Comparison of ENCODE assay signal across 13 mouse cellular contexts in genomic region chr10:83857794-83858442, GRCm38 (mm10).
A peak's percentile ranks its signal among the peaks of the same experiment; 100 is the strongest.
DNase-seq lines count a peak whose midpoint lies in the region; ATAC-seq and TF ChIP-seq lines count a peak whose summit lies in the region.
"Had no signal": no experiment of that assay in that cellular context is flagged by ENCODE, and none has a peak within 500 bp of the region (broad histone marks: within the 10 kb centered on the region; RNA-seq: fewer than 3 reads in every experiment).

No protein-coding gene starts in this region.

- no peaks in the 10 kb centered on the region; the same call in 1 of the 2 replicates for H3K4me1 ChIP-seq in kidney, adult 2 months (ENCODE audit: control insufficient read depth, insufficient read depth, low read length)
- H3K4me1 ChIP-seq in kidney, embryonic 14.5 days (ENCODE audit: control insufficient read depth, insufficient read depth, low read length): no peaks in the 10 kb centered on the region
- no peaks in the 10 kb centered on the region for H3K4me1 ChIP-seq in cortical plate, adult 2 months (ENCODE audit: control insufficient read depth, insufficient read depth, low read length)
- H3K4me1 ChIP-seq in lung, postnatal 0 days (ENCODE audit: insufficient read depth, low read depth, low read length): peaks cover 4% of the 10 kb centered on the region; the same call in 1 of the 2 replicates
- H3K4me1 ChIP-seq: megakaryocyte, embryonic 14.5 days; neural tube, embryonic 15.5 days had no signal

- 74% methylated on average over 14 of the region's 14 CpGs for WGBS in kidney, adult 2 months
- 68% methylated on average over 14 of the region's 14 CpGs for WGBS in kidney, embryonic 14.5 days
- 47% methylated on average over 14 of the region's 14 CpGs for WGBS in lung, postnatal 0 days

- no peak for TF ChIP-seq EP300 in lung, postnatal 0 days (IDR thresholded peaks at IDR 0.05)

- no peak overlapping the region for H3K9ac ChIP-seq in kidney, embryonic 14.5 days (ENCODE audit: low read depth, low read length)
- no peak overlapping the region for H3K9ac ChIP-seq in lung, postnatal 0 days (replicated peaks; ENCODE audit: low read depth)
- H3K9ac ChIP-seq: embryonic facial prominence, embryonic 13.5 days; neural tube, embryonic 15.5 days had no signal

- H3K9me3 ChIP-seq in kidney, embryonic 14.5 days (ENCODE audit: control insufficient read depth, low read length): no peaks in the 10 kb centered on the region
- no peaks in the 10 kb centered on the region for H3K9me3 ChIP-seq in lung, postnatal 0 days (ENCODE audit: low read length)
- H3K9me3 ChIP-seq: embryonic facial prominence, embryonic 13.5 days; neural tube, embryonic 15.5 days had no signal

- no peak overlapping the region for H3K4me2 ChIP-seq in kidney, embryonic 14.5 days (replicated peaks; ENCODE audit: low read depth, low read length)
- no peak overlapping the region for H3K4me2 ChIP-seq in lung, postnatal 0 days (replicated peaks; ENCODE audit: low read depth, low read length)
- H3K4me2 ChIP-seq: embryonic facial prominence, embryonic 13.5 days; neural tube, embryonic 15.5 days had no signal

- no peak overlapping the region for H3K4me3 ChIP-seq in kidney, adult 2 months (ENCODE audit: insufficient read depth, low read depth, low read length)
- no peak overlapping the region for H3K4me3 ChIP-seq in kidney, embryonic 14.5 days (ENCODE audit: low read length)
- H3K4me3 ChIP-seq in cortical plate, adult 2 months (ENCODE audit: insufficient read depth, low read length): no peak overlapping the region
- no peak overlapping the region for H3K4me3 ChIP-seq in lung, postnatal 0 days (ENCODE audit: low read depth, low read length)
- H3K4me3 ChIP-seq: embryonic facial prominence, embryonic 13.5 days; megakaryocyte, embryonic 14.5 days; neural tube, embryonic 15.5 days had no signal

- no peak overlapping the region for H3K27ac ChIP-seq in kidney, adult 2 months (ENCODE audit: insufficient read depth, low read depth, low read length)
- no peak overlapping the region for H3K27ac ChIP-seq in kidney, embryonic 14.5 days (ENCODE audit: low read depth, low read length)
- H3K27ac ChIP-seq in cortical plate, adult 2 months (ENCODE audit: insufficient read depth, low read length): 0 out of 2 replicates have a peak overlapping the region, but pooled peaks have one; percentile 61
- H3K27ac ChIP-seq in lung, postnatal 0 days (ENCODE audit: low read length): no peak overlapping the region
- H3K27ac ChIP-seq: neural tube, embryonic 15.5 days had no signal

- TF ChIP-seq CTCF in kidney, adult 2 months (conservative IDR thresholded peaks at IDR 0.05; ENCODE audit: insufficient read depth, insufficient read length, low read depth, low read length): no peak
- TF ChIP-seq CTCF in cortical plate, adult 2 months (IDR thresholded peaks at IDR 0.05; ENCODE audit: extremely low read depth, insufficient read depth, low read length): no peak
- no peak for TF ChIP-seq CTCF in lung, postnatal 0 days (IDR thresholded peaks at IDR 0.05)

- TF ChIP-seq POLR2A in kidney, adult 2 months (IDR thresholded peaks at IDR 0.05; ENCODE audit: low read depth, low read length): no peak
- no peak for TF ChIP-seq POLR2A in cortical plate, adult 2 months (IDR thresholded peaks at IDR 0.05; ENCODE audit: extremely low read depth, insufficient read depth, low read length)

- ATAC-seq in kidney, embryonic 14.5 days (ENCODE audit: low FRiP score, low TSS enrichment): no peak; the same call in 1 of the 2 replicates
- peak; percentile 71 for ATAC-seq in lung, postnatal 0 days
- ATAC-seq: inflammation-experienced regulatory T-cells, adult 6 months had no signal

- H3K27me3 ChIP-seq in kidney, adult 2 months (replicated peaks; ENCODE audit: control insufficient read depth, insufficient read depth, low read length): no peaks in the 10 kb centered on the region
- H3K27me3 ChIP-seq in kidney, embryonic 14.5 days (ENCODE audit: control insufficient read depth, insufficient read depth, low read length): no peaks in the 10 kb centered on the region
- H3K27me3 ChIP-seq in lung, postnatal 0 days (replicated peaks; ENCODE audit: insufficient read depth, low read length): no peaks in the 10 kb centered on the region
- H3K27me3 ChIP-seq: neural tube, embryonic 15.5 days had no signal

- peak; percentile 50 for DNase-seq in kidney, adult 2 months
- DNase-seq in adrenal gland, postnatal 10 days: peak; percentile 37
- DNase-seq in lung, postnatal 0 days (ENCODE audit: low spot score): peak; percentile 49
- DNase-seq in ovary, postnatal 14 days (ENCODE audit: low spot score): no peak
- DNase-seq in thymus, postnatal 10 days (ENCODE audit: low spot score in 2 of 2): no peak
- DNase-seq in left cerebral cortex, adult 8-10 months (ENCODE audit: low spot score in 2 of 2): no peak

- H3K36me3 ChIP-seq in kidney, adult 2 months (ENCODE audit: control insufficient read depth, insufficient read depth, low read length): no peaks in the 10 kb centered on the region
- no peaks in the 10 kb centered on the region for H3K36me3 ChIP-seq in kidney, embryonic 14.5 days (ENCODE audit: control insufficient read depth, insufficient read depth, low read length)
- no peaks in the 10 kb centered on the region for H3K36me3 ChIP-seq in lung, postnatal 0 days (ENCODE audit: insufficient read depth, low read length)
- H3K36me3 ChIP-seq: embryonic facial prominence, embryonic 13.5 days; G1E; neural tube, embryonic 15.5 days had no signal

Comparison
In these comparisons a context has a peak if more than half of its experiments do, and no peak if none do; other contexts are left out.
1. DNase-seq: peak in kidney, adult 2 months (single experiment), adrenal gland, postnatal 10 days (single experiment) and lung, postnatal 0 days (single experiment); none in ovary, postnatal 14 days (single experiment), thymus, postnatal 10 days (0 of 2) and left cerebral cortex, adult 8-10 months (0 of 2).